7 mouse cellular contexts compared by ENCODE assay signal in the genomic region with DNA sequence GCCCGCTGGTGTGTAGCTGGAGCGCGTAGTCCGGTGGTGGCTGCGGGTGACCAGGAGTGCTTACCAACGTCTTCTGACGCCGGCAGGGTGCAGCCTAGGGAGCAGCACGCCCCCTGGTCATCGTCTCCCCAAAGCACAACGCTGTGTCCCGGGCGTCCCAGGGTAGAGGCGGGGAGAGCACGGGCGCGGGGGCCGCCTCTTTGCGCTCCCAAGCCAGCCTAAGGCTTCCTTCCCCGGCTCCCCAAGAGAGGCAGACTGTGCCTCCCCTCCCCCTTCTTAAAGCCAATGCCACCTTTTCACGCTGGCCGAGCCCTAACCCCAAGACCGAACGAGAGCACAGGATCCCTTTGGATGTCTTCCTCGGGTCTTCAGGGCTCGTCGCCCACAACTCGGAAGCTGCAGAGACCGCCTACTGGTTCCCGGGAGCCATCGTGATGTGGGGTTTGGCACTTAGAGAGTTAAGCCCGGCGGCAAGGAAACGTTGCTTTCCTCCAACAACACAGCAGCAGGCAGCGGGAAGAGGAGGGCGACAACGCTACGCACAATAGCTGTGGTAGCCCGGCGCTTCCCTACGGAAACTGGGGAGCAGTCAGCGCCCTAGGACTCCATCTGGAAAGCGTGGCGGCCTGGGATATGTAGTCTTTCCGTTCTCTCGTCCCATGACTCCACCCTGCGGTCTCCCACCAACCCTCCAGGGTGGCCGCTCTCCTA. TPM values are rescaled to one million over a fixed set of nuclear protein-coding genes. Genes with fewer than 3 reads are reported as not detected.
DNase-seq lines count a peak whose midpoint lies in the region; ATAC-seq and TF ChIP-seq lines count a peak whose summit lies in the region.

Gene Ophn1, minus strand, starts transcription at position 620 of the 711 bp plus-strand sequence.

- peak within 1 kb of the TSS; percentile 52 for H3K4me3 ChIP-seq in intestine, postnatal 0 days (ENCODE audit: low read depth, low read length)

- H3K4me1 ChIP-seq in intestine, postnatal 0 days (replicated peaks; ENCODE audit: control insufficient read depth, insufficient read depth, low read length): no peaks in the 10 kb centered on the region

- intact Hi-C loops in left cerebral cortex, postnatal 25 days (cut with DNase I): no loop called here

- 19% methylated on average over 48 of the region's 48 CpGs for WGBS in intestine, postnatal 0 days

- H3K36me3 ChIP-seq in intestine, postnatal 0 days (ENCODE audit: control insufficient read depth, insufficient read depth): no peaks in the 10 kb centered on the region

- H3K27ac ChIP-seq in intestine, postnatal 0 days (ENCODE audit: low read depth, low read length): peak within 1 kb of the TSS; percentile 54

- H3K9me3 ChIP-seq in intestine, postnatal 0 days (ENCODE audit: control insufficient read depth): no peaks in the 10 kb centered on the region

- peak within 1 kb of the TSS; percentile 66 for H3K4me2 ChIP-seq in intestine, postnatal 0 days (replicated peaks; ENCODE audit: low read depth)

- ATAC-seq in intestine, postnatal 0 days: peak; percentile 79
- peak; percentile 90 for ATAC-seq in megakaryocyte progenitor cell, adult 5-6 weeks (replicated peaks; ENCODE audit: poor library complexity)

- peak; percentile 47 for TF ChIP-seq CTCF in intestine, postnatal 0 days (IDR thresholded peaks at IDR 0.05; ENCODE audit: low read depth)

- DNase-seq in adrenal gland, postnatal 25 days: peak; percentile 69
- DNase-seq in embryo, embryonic 11.5 days (ENCODE audit: low read depth, low spot score): peak; percentile 37
- DNase-seq in gastrocnemius, postnatal 4 days (ENCODE audit: low spot score in 2 of 2): peak; percentile 29 to 65
- peak; percentile 75 to 84 for DNase-seq in left cerebral cortex, postnatal 25 days (ENCODE audit: low spot score in 2 of 2)
- DNase-seq in right cerebral cortex, postnatal 36 days (ENCODE audit: low spot score in 2 of 2): peak; percentile 75 to 76

- peak within 1 kb of the TSS; percentile 53 for H3K9ac ChIP-seq in intestine, postnatal 0 days (ENCODE audit: low read depth, low read length)

- H3K27me3 ChIP-seq in intestine, postnatal 0 days (replicated peaks; ENCODE audit: control insufficient read depth, insufficient read depth, low read length): no peaks in the 10 kb centered on the region

RNA-seq across cellular contexts. Expression of gene Ophn1, which starts in this region (rescaled TPM):
- 13.3 and 16.1 TPM in 2 replicates for total RNA-seq in adrenal gland, postnatal 25 days (2021)
- total RNA-seq in gastrocnemius, postnatal 4 days (2021): 10 to 100 TPM; 12.1 to 14.2 TPM
- polyA plus RNA-seq in intestine, postnatal 0 days (2015; fragmentation: Nextera tagmentation; extraction: Ambion mirVana): 4.8 and 5.2 TPM in 2 replicates
- total RNA-seq in left cerebral cortex, postnatal 25 days (2021): 10 to 100 TPM; 39.0 to 39.2 TPM
- total RNA-seq in megakaryocyte progenitor cell, adult 5-6 weeks (2015): 0.81 and 0.89 TPM in 2 replicates
- total RNA-seq in megakaryocyte progenitor cell, adult 5-6 weeks (2017): 1.8 and 2.8 TPM in 2 replicates

Comparison
In these comparisons a context has a peak if more than half of its experiments do, and no peak if none do; other contexts are left out.
1. Peak in every context shown above with its lines: DNase-seq, ATAC-seq, H3K4me3 ChIP-seq and H3K27ac ChIP-seq.